ENCODE assay signal across 24 mouse cellular contexts in genomic region chr10:35389237-35389636, GRCm38 (mm10).
"Had no signal": no experiment of that assay in that cellular context is flagged by ENCODE, and none has a peak within 500 bp of the region (broad histone marks: within the 10 kb centered on the region; RNA-seq: fewer than 3 reads in every experiment).

No protein-coding gene starts in this region.

- H3K27me3 ChIP-seq: heart, embryonic 13.5 days; heart, embryonic 15.5 days; hindbrain, embryonic 12.5 days; hindbrain, embryonic 15.5 days; kidney, embryonic 15.5 days; limb, embryonic 13.5 days; limb, embryonic 15.5 days had no signal

- H3K4me2 ChIP-seq: heart, embryonic 11.5 days; heart, embryonic 13.5 days; heart, embryonic 15.5 days; hindbrain, embryonic 12.5 days; hindbrain, embryonic 15.5 days; kidney, embryonic 15.5 days; limb, embryonic 13.5 days; limb, embryonic 15.5 days had no signal

- H3K4me3 ChIP-seq: heart, adult 2 months; heart, embryonic 13.5 days; heart, embryonic 15.5 days; hindbrain, embryonic 12.5 days; hindbrain, embryonic 15.5 days; kidney, embryonic 15.5 days; limb, embryonic 13.5 days; limb, embryonic 15.5 days had no signal

- H3K9ac ChIP-seq: heart, embryonic 13.5 days; heart, embryonic 15.5 days; hindbrain, embryonic 12.5 days; hindbrain, embryonic 15.5 days; kidney, embryonic 15.5 days; limb, embryonic 13.5 days; limb, embryonic 15.5 days had no signal

- H3K9me3 ChIP-seq: heart, embryonic 13.5 days; heart, embryonic 15.5 days; hindbrain, embryonic 12.5 days; hindbrain, embryonic 15.5 days; kidney, embryonic 15.5 days; limb, embryonic 13.5 days; limb, embryonic 15.5 days had no signal

- DNase-seq: gastrocnemius, postnatal 14 days; gastrocnemius, postnatal 36 days; heart, adult 11 months; heart, adult 2 months; heart, postnatal 14 days; heart, postnatal 36 days; kidney, adult 11 months; kidney, adult 2 months; kidney, adult 9 months; kidney, postnatal 14 days; kidney, postnatal 36 days; layer of hippocampus, adult 9-11 months; layer of hippocampus, postnatal 36 days; left cerebral cortex, postnatal 4 days had no signal

- H3K27ac ChIP-seq: heart, adult 2 months; heart, embryonic 13.5 days; heart, embryonic 15.5 days; hindbrain, embryonic 12.5 days; hindbrain, embryonic 15.5 days; kidney, embryonic 15.5 days; kidney, postnatal 0 days; limb, embryonic 13.5 days; limb, embryonic 15.5 days had no signal

- H3K36me3 ChIP-seq: heart, embryonic 13.5 days; heart, embryonic 15.5 days; hindbrain, embryonic 12.5 days; hindbrain, embryonic 15.5 days; kidney, embryonic 15.5 days; limb, embryonic 13.5 days; limb, embryonic 15.5 days had no signal

- ATAC-seq: intestine, embryonic 16.5 days had no signal

- H3K4me1 ChIP-seq: heart, embryonic 13.5 days; heart, embryonic 15.5 days; hindbrain, embryonic 12.5 days; hindbrain, embryonic 15.5 days; kidney, embryonic 15.5 days; limb, embryonic 13.5 days; limb, embryonic 15.5 days had no signal
